Mouse (Mus musculus): ENCODE results near the gene Mrm1.

- TF ChIP-seq CTCF (IDR thresholded peaks at IDR 0.05; ENCODE audit: low read depth, low read length) (no peak), POLR2A (IDR thresholded peaks at IDR 0.05; ENCODE audit: borderline replicate concordance, low read depth, low read length) (no peak)
These were observed 3.2 kb upstream of the Mrm1 start for GRCm38 (mm10) chr11:84822487-84822886.
